Mouse (Mus musculus) spleen, postnatal 4 days (tissue): Measurements from ENCODE around the gene Tubd1.
"Not testable (repeated sequence)": the region's sequence is repeated elsewhere in the genome, so short reads cannot be mapped to it uniquely, and the experiment has no call there.

Experiments
- DNase-seq, 2 experiments: peaks; one replicate each; pipeline ENCODE4 v3.0.0; 2022; ENCODE audit warnings: low spot score in 2 of 2

Tubd1 gene

GRCm38 (mm10) chr11:86544639-86545299, at the start of gene Tubd1, which contains the start of gene Rps6kb1:
TSS of gene Tubd1 (plus strand) at chr11:86544991.
TSS of gene Rps6kb1 (minus strand) at chr11:86544805.
- DNase-seq, result peak; percentile 100

- no peak for DNase-seq
Measured at GRCm38 (mm10) chr11:86497356-86497755, 47.4 kb upstream of the Tubd1 start.

GRCm38 (mm10) chr11:86497908-86498307, 46.9 kb upstream of the Tubd1 start:
- no peak for DNase-seq

- DNase-seq, result no peak
Measured at GRCm38 (mm10) chr11:86500795-86501194, 44.0 kb upstream of the Tubd1 start.

GRCm38 (mm10) chr11:86503121-86503520, 41.7 kb upstream of the Tubd1 start:
- DNase-seq, result no peak

- DNase-seq, result no peak
Measured at GRCm38 (mm10) chr11:86507334-86507733, 37.5 kb upstream of the Tubd1 start.

- no peak for DNase-seq
Measured at GRCm38 (mm10) chr11:86507991-86508390, 36.8 kb upstream of the Tubd1 start.

- DNase-seq, result no peak
Measured at GRCm38 (mm10) chr11:86516620-86517019, 28.2 kb upstream of the Tubd1 start.

GRCm38 (mm10) chr11:86517229-86517628, 27.6 kb upstream of the Tubd1 start:
- DNase-seq, result no peak

GRCm38 (mm10) chr11:86519751-86520150, 25.0 kb upstream of the Tubd1 start:
- no peak for DNase-seq

- DNase-seq, result no peak
Measured at GRCm38 (mm10) chr11:86527528-86527927, 17.3 kb upstream of the Tubd1 start.

GRCm38 (mm10) chr11:86532834-86533233, 12.0 kb upstream of the Tubd1 start:
- peak in 1 of 2 experiments; percentile 64 for DNase-seq

GRCm38 (mm10) chr11:86533302-86533701, 11.5 kb upstream of the Tubd1 start:
- DNase-seq, result not testable (repeated sequence)

GRCm38 (mm10) chr11:86534201-86534910, 10.4 kb upstream of the Tubd1 start:
- no peak for DNase-seq

GRCm38 (mm10) chr11:86538786-86539185, 6.0 kb upstream of the Tubd1 start:
- DNase-seq, result no peak

GRCm38 (mm10) chr11:86539716-86540475, 4.9 kb upstream of the Tubd1 start:
- no peak for DNase-seq

GRCm38 (mm10) chr11:86540476-86540845, 4.3 kb upstream of the Tubd1 start:
- no peak for DNase-seq

GRCm38 (mm10) chr11:86542851-86543250, 1.9 kb upstream of the Tubd1 start:
- DNase-seq, result no peak

- DNase-seq, result peak; percentile 60 to 85
Measured at GRCm38 (mm10) chr11:86543960-86544638, 692 bp upstream of the Tubd1 start.

- DNase-seq, result no peak
Measured at GRCm38 (mm10) chr11:86545556-86545955, 765 bp downstream of the Tubd1 start.

GRCm38 (mm10) chr11:86547412-86547811, 2.6 kb downstream of the Tubd1 start:
- DNase-seq, result peak in 1 of 2 experiments; percentile 46

- DNase-seq, result no peak
Measured at GRCm38 (mm10) chr11:86553525-86553924, 8.7 kb downstream of the Tubd1 start.
